Mouse (Mus musculus) MEL (cell line): Measurements from ENCODE around the gene Ccdc92b. TPM values are rescaled to one million over a fixed set of nuclear protein-coding genes. Genes with fewer than 3 reads are reported as not detected.

Source experiments
- DNase-seq: peaks from one replicate; pipeline ENCODE4 v3.0.0; 2011; ENCODE audit warnings: low read depth, low spot score
- H3K27ac ChIP-seq: 2 replicates; pipeline ENCODE4 v1.5.1; 2012; ENCODE audit warnings: low read depth, mild to moderate bottlenecking, control low read depth, low read length, moderate library complexity; ENCODE audit not compliant: control insufficient read depth
- H3K27me3 ChIP-seq, 2 experiments: fragments of 150-350 bp in 1 of 2; sonication (generic) in 1 of 2; 2 replicates each; pipeline ENCODE4 v1.6.1; 2012; ENCODE audit warnings: low read length in 2 of 2, mild to moderate bottlenecking in 2 of 2, improper control_type of control experiment in 1 of 2, moderate library complexity in 1 of 2; ENCODE audit not compliant: insufficient read depth in 2 of 2, control insufficient read depth in 1 of 2
- H3K36me3 ChIP-seq, 2 experiments: 2 replicates each; pipeline ENCODE4 v1.6.1; 2012 to 2014; ENCODE audit warnings: low read length in 2 of 2, improper control_type of control experiment in 1 of 2, inconsistent platforms in 1 of 2, mild to moderate bottlenecking in 1 of 2; ENCODE audit not compliant: insufficient read depth in 2 of 2, control insufficient read depth in 1 of 2
- H3K4me1 ChIP-seq, 2 experiments: fragments of 150-350 bp in 1 of 2; sonication (generic) in 1 of 2; 2 replicates each; pipeline ENCODE4 v1.6.1; 2012; ENCODE audit warnings: low read length in 2 of 2, improper control_type of control experiment in 1 of 2, mild to moderate bottlenecking in 1 of 2; ENCODE audit not compliant: insufficient read depth in 2 of 2, control insufficient read depth in 1 of 2
- H3K4me3 ChIP-seq, 2 experiments: fragments of 150-350 bp in 1 of 2; sonication (generic) in 1 of 2; 2 replicates each; pipeline ENCODE4 v1.5.1; 2012; ENCODE audit warnings: low read depth in 2 of 2, low read length in 2 of 2, mild to moderate bottlenecking in 2 of 2, moderate library complexity in 2 of 2, control low read depth in 1 of 2, improper control_type of control experiment in 1 of 2; ENCODE audit not compliant: control insufficient read depth in 1 of 2, insufficient read depth in 1 of 2
- H3K79me2 ChIP-seq: 2 replicates; pipeline ENCODE4 v1.6.1; 2012; ENCODE audit warnings: mild to moderate bottlenecking, low read length, moderate library complexity; ENCODE audit not compliant: control insufficient read depth, poor library complexity, insufficient read depth
- H3K9ac ChIP-seq: 2 replicates; pipeline ENCODE4 v1.6.1; 2012; ENCODE audit warnings: low read depth, mild to moderate bottlenecking, control low read depth, low read length, moderate library complexity; ENCODE audit not compliant: control insufficient read depth, poor library complexity, severe bottlenecking
- H3K9me3 ChIP-seq: fragments of 150-350 bp; sonication (generic); replicated peaks from 2 replicates; pipeline ENCODE4 v1.6.1; 2012; ENCODE audit warnings: mild to moderate bottlenecking, low read length, improper control_type of control experiment, moderate library complexity; ENCODE audit not compliant: insufficient read depth
- CHD2 ChIP-seq: IDR thresholded peaks from 2 replicates; pipeline ENCODE4 v1.6.1; 2011; ENCODE audit warnings: low read length, improper control_type of control experiment
- CTCF ChIP-seq, 3 experiments: IDR thresholded peaks in 2 of 3; conservative IDR thresholded peaks in 1 of 3; 2 replicates each; pipeline ENCODE4 v1.5.1; 2011 to 2012; ENCODE audit warnings: low read length in 3 of 3, low read depth in 2 of 3, mild to moderate bottlenecking in 2 of 3, improper control_type of control experiment in 1 of 3, inconsistent platforms in 1 of 3, mixed read lengths in 1 of 3, moderate library complexity in 1 of 3; ENCODE audit not compliant: control insufficient read depth in 1 of 3, insufficient read depth in 1 of 3, poor library complexity in 1 of 3, severe bottlenecking in 1 of 3
- ELF1 ChIP-seq: IDR thresholded peaks from 2 replicates; pipeline ENCODE4 v1.6.1; 2014; ENCODE audit warnings: low read depth, mild to moderate bottlenecking, inconsistent platforms, low read length, improper control_type of control experiment, moderate library complexity
- EP300 ChIP-seq, 2 experiments: IDR thresholded peaks; 2 replicates each; pipeline ENCODE4 v1.6.1; 2011; ENCODE audit warnings: improper control_type of control experiment in 2 of 2, low read length in 2 of 2, low read depth in 1 of 2, mild to moderate bottlenecking in 1 of 2
- GATA1 ChIP-seq: IDR thresholded peaks from 2 replicates; pipeline ENCODE4 v1.6.1; 2011; ENCODE audit warnings: low read depth, low read length, improper control_type of control experiment
- HCFC1 ChIP-seq: IDR thresholded peaks from 2 replicates; pipeline ENCODE4 v1.6.1; 2012; ENCODE audit warnings: low read depth, mild to moderate bottlenecking, inconsistent platforms, low read length, improper control_type of control experiment, moderate library complexity
- JUND ChIP-seq: IDR thresholded peaks from 2 replicates; pipeline ENCODE4 v1.6.1; 2011; ENCODE audit warnings: low read depth, mild to moderate bottlenecking, improper control_type of control experiment, low read length
- MXI1 ChIP-seq: IDR thresholded peaks from 2 replicates; pipeline ENCODE4 v1.6.1; 2011; ENCODE audit warnings: mild to moderate bottlenecking, low read depth, low read length, improper control_type of control experiment
- MYB ChIP-seq: IDR thresholded peaks from 2 replicates; pipeline ENCODE4 v1.6.1; 2011; ENCODE audit warnings: mild to moderate bottlenecking, low read depth, low read length, improper control_type of control experiment
- POLR2A ChIP-seq, 2 experiments: IDR thresholded peaks; 2 replicates each; pipeline ENCODE4 v1.6.1; 2011 to 2012; ENCODE audit warnings: low read length in 2 of 2, mild to moderate bottlenecking in 2 of 2, control low read depth in 1 of 2, improper control_type of control experiment in 1 of 2, low read depth in 1 of 2, moderate library complexity in 1 of 2; ENCODE audit not compliant: control insufficient read depth in 1 of 2, insufficient read depth in 1 of 2, poor library complexity in 1 of 2
- POLR2AphosphoS2 ChIP-seq: IDR thresholded peaks from 2 replicates; pipeline ENCODE4 v1.6.1; 2011; ENCODE audit warnings: low read length, improper control_type of control experiment
- POLR2AphosphoS5 ChIP-seq: IDR thresholded peaks from 2 replicates; pipeline ENCODE4 v1.6.1; 2012; ENCODE audit warnings: low read depth, borderline replicate concordance, mild to moderate bottlenecking, inconsistent platforms, low read length, moderate library complexity, mixed read lengths
- RAD21 ChIP-seq: IDR thresholded peaks from 2 replicates; pipeline ENCODE4 v1.6.1; 2011; ENCODE audit warnings: mild to moderate bottlenecking, low read depth, low read length, improper control_type of control experiment
- TAL1 ChIP-seq: IDR thresholded peaks from 2 replicates; pipeline ENCODE4 v1.6.1; 2012; ENCODE audit warnings: mild to moderate bottlenecking, inconsistent platforms, low read length, moderate library complexity, mixed read lengths
- TBP ChIP-seq: IDR thresholded peaks from 2 replicates; pipeline ENCODE4 v1.8.0; 2011; ENCODE audit warnings: low read depth, low read length, improper control_type of control experiment
- UBTF ChIP-seq: IDR thresholded peaks from 2 replicates; pipeline ENCODE4 v1.6.1; 2012; ENCODE audit warnings: low read depth, mild to moderate bottlenecking, inconsistent platforms, low read length, improper control_type of control experiment, moderate library complexity, borderline replicate concordance; ENCODE audit not compliant: insufficient read depth
- USF1 ChIP-seq: IDR thresholded peaks from 2 replicates; pipeline ENCODE4 v1.6.1; 2014; ENCODE audit warnings: low read depth, mild to moderate bottlenecking, inconsistent platforms, low read length, improper control_type of control experiment, moderate library complexity
- ZC3H11A ChIP-seq: IDR thresholded peaks from 2 replicates; pipeline ENCODE4 v1.6.1; 2012; ENCODE audit warnings: low read depth, mild to moderate bottlenecking, inconsistent platforms, low read length, improper control_type of control experiment
- ZKSCAN1 ChIP-seq: IDR thresholded peaks from 2 replicates; pipeline ENCODE4 v1.6.1; 2012; ENCODE audit warnings: low read depth, mild to moderate bottlenecking, inconsistent platforms, low read length, improper control_type of control experiment, moderate library complexity
- ZMIZ1 ChIP-seq: IDR thresholded peaks from 2 replicates; pipeline ENCODE4 v1.6.1; 2012; ENCODE audit warnings: low read depth, mild to moderate bottlenecking, inconsistent platforms, low read length, improper control_type of control experiment, moderate library complexity
- polyA plus RNA-seq, 2 experiments: library from polyadenylated mRNA; stranded (reverse) in 1 of 2; unstranded in 1 of 2; fragments of >175 nt in 1 of 2; fragments of >200 nt in 1 of 2; gene quantifications; 2 replicates each; pipeline versions ENCODE4 v1.2.1 to v1.2.4; 2012; ENCODE audit warnings: low replicate concordance in 2 of 2, low read depth in 1 of 2; ENCODE audit not compliant: insufficient read length in 2 of 2, insufficient read depth in 1 of 2, missing spikeins in 1 of 2
- total RNA-seq: library from RNA; depleted of rRNA; stranded (reverse); fragments of 300-350 nt; gene quantifications from 2 replicates; pipeline ENCODE4 v1.2.3, GENCODE M21; 2012

Gene Ccdc92b
- total and polyA plus RNA-seq, 3 experiments, result 0.12 to 1.3 TPM; not detected in 1

DNA sequence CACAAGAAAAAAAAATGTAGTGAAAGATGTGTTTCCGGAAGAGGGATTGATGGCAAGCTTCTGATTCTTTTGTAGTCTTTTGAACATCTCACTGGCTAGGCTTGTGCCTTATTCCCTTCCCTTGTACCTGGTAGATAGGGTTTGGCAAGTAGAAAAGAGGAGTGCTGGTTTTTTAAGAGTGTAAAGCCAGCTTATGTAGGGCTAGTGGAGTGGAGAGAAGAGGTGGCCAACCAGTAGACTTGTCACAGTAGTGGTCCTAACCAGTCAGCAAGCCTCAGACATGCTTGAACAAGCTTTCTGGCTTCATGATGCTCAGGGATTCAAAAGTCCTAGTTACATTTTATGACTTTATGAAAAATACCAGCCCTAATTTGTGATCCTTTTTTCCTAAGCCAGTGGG, 51.6 kb downstream of the Ccdc92b start (continued):
- TF ChIP-seq USF1 (no peak), TBP (no peak), CTCF (IDR thresholded peaks at IDR 0.05 in 2 of 3, conservative IDR thresholded peaks at IDR 0.05 in 1 of 3; ENCODE audit: control insufficient read depth in 1 of 3, insufficient read depth in 1 of 3, low read depth in 2 of 3, low read length in 3 of 3, poor library complexity in 1 of 3, severe bottlenecking in 1 of 3) (no peak)

DNA sequence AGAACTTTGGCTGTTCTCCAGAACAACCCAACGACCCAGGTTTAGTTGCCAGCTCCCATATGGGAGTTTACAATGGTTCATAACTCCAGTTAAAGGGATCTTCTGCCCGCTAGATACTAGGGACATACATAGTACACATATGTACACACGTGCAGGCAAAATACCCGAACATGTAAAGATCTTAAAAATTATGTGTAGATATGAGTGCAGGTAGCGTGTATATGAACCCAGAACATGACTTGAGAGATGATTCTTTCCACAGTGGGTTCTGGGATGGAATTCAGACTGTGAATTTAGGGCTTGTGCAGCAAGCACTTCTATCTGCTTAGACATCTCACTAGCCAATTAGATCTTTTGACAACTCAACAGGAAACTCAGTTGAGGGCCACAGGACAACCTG, 52.4 kb downstream of the Ccdc92b start:
- peaks cover 0 to 17% of the 10 kb centered on the region in 2 experiments; a peak in 3 of 4 replicates for H3K36me3 ChIP-seq

DNA sequence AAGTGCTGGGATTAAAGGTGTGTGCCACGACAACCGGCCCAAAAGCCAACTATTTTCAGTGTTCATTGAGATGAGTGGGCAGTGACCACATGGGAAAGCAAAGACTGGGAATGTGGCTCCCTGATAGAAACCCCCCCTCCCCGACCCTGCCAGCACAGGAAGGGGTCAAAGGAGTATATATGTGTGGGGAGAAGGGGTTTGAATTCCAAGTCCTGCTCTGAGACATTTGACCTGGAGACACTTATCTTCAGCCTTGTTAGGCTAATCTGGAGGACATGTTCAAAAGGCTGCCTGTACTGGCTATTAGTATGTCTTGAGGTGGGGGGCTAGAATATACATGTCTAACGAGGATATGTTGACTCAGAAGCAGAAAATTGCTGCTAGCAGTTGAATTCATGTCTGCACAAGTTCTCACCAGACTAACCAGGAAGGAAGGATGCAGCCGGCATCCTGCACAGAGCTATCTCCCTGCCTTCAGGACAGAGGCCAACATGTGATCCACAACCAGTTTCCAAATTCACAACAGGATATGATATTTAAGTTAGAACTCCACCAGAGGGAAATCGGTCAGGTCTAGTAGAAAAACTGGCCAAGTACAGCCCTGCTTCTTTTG, 53.6 kb downstream of the Ccdc92b start:
- H3K9ac ChIP-seq, result no peak overlapping the region
- H3K4me3 ChIP-seq, result no peak overlapping the region
- H3K79me2 ChIP-seq, result no peaks in the 10 kb centered on the region
- H3K4me1 ChIP-seq, result peaks cover 0 to 3% of the 10 kb centered on the region in 2 experiments; a peak in 1 of 4 replicates
- no peaks in the 10 kb centered on the region for H3K27me3 ChIP-seq
- no peak for DNase-seq
- H3K36me3 ChIP-seq, result peaks cover 0 to 20% of the 10 kb centered on the region in 2 experiments; a peak in 3 of 4 replicates
- H3K9me3 ChIP-seq, result no peaks in the 10 kb centered on the region
- H3K27ac ChIP-seq, result peak overlapping the region; percentile 12; the same call in 1 of the 2 replicates
- TF ChIP-seq POLR2A (IDR thresholded peaks at IDR 0.05; ENCODE audit: control insufficient read depth in 1 of 2, insufficient read depth in 1 of 2, low read depth in 1 of 2, low read length in 2 of 2, poor library complexity in 1 of 2) (0 out of 4 replicates have a peak, but pooled peaks of 1 of the 2 experiments have one; percentile 4), CTCF (IDR thresholded peaks at IDR 0.05 in 2 of 3, conservative IDR thresholded peaks at IDR 0.05 in 1 of 3; ENCODE audit: control insufficient read depth in 1 of 3, insufficient read depth in 1 of 3, low read depth in 2 of 3, low read length in 3 of 3, poor library complexity in 1 of 3, severe bottlenecking in 1 of 3) (no peak), POLR2AphosphoS2 (peak; percentile 9; the same call in 1 of the 2 replicates)

More for the DNA sequence above, 52.4 kb downstream of the Ccdc92b start:
- no peaks in the 10 kb centered on the region for H3K9me3 ChIP-seq
- no peaks in the 10 kb centered on the region for H3K27me3 ChIP-seq
- peaks cover 0 to 3% of the 10 kb centered on the region in 2 experiments; a peak in 1 of 4 replicates for H3K4me1 ChIP-seq
- no peak overlapping the region for H3K9ac ChIP-seq
- H3K27ac ChIP-seq, result no peak overlapping the region
- no peaks in the 10 kb centered on the region for H3K79me2 ChIP-seq
- DNase-seq, result peak; percentile 34
- peak; percentile 19; the same call in 1 of the 2 replicates for TF ChIP-seq POLR2AphosphoS2
- no peak for TF ChIP-seq HCFC1
- no peak overlapping the region for H3K4me3 ChIP-seq

DNA sequence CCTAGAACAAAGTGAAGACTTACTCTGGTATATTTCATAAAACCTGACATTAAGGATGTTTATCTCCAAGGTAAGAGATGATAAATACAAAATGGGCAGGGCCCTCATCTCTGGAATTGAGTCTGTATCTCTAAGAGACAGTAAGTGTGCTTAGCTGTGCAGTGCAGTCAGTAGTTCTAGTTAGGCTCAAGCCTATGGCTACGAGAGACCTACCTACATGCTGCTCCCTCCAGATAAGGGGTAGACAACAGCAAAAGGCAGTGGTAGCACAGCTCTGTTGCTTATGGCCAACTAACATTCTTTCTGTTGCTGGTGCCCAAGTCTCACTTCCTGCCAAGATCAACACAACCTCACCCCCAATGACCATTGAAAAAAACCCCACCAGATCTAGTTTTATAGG, 54.2 kb downstream of the Ccdc92b start:
- H3K9me3 ChIP-seq, result no peaks in the 10 kb centered on the region
- H3K4me3 ChIP-seq, result no peak overlapping the region
- TF ChIP-seq POLR2A (IDR thresholded peaks at IDR 0.05; ENCODE audit: control insufficient read depth in 1 of 2, insufficient read depth in 1 of 2, low read depth in 1 of 2, low read length in 2 of 2, poor library complexity in 1 of 2) (peak in 1 of 2 experiments; percentile 29; a peak in 1 of 4 replicates), UBTF (no peak), ZMIZ1 (peak; percentile 7; the same call in 1 of the 2 replicates), MXI1 (no peak), RAD21 (no peak), ELF1 (no peak), GATA1 (no peak), POLR2AphosphoS2 (no peak), TAL1 (peak; percentile 71), JUND (no peak), EP300 (IDR thresholded peaks at IDR 0.05; ENCODE audit: low read depth in 1 of 2, low read length in 2 of 2) (peak in 1 of 2 experiments; percentile 21; a peak in 1 of 4 replicates), MYB (no peak), POLR2AphosphoS5 (no peak; the same call in 1 of the 2 replicates), ZKSCAN1 (no peak), ZC3H11A (no peak), CHD2 (no peak)
- H3K4me1 ChIP-seq, result peaks cover 0 to 3% of the 10 kb centered on the region in 2 experiments; a peak in 1 of 4 replicates
- H3K27me3 ChIP-seq, result no peaks in the 10 kb centered on the region
- no peak overlapping the region; the same call in 1 of the 2 replicates for H3K27ac ChIP-seq
- peak; percentile 75 for DNase-seq
- H3K79me2 ChIP-seq, result no peaks in the 10 kb centered on the region
- H3K9ac ChIP-seq, result no peak overlapping the region
- peaks cover 0 to 24% of the 10 kb centered on the region in 2 experiments; a peak in 3 of 4 replicates for H3K36me3 ChIP-seq
